Mouse (Mus musculus): Measurements from ENCODE around the gene Dach1. TPM values are rescaled to one million over a fixed set of nuclear protein-coding genes. Genes with fewer than 3 reads are reported as not detected.

Gene Dach1
- 7.1 and 7.7 TPM in 2 replicates for polyA plus RNA-seq (2016; fragmentation: Nextera tagmentation; extraction: Ambion mirVana)

GRCm38 (mm10) chr14:98169421-98170076 is at the start of gene Dach1:
Gene Dach1, minus strand, starts transcription at chr14:98169765.
- peak within 1 kb of the TSS; percentile 87 for H3K27ac ChIP-seq
- peak; percentile 74 for ATAC-seq (ENCODE audit: insufficient number of reproducible peaks, insufficient read depth, low FRiP score, low TSS enrichment)
- H3K4me2 ChIP-seq (replicated peaks) = peak within 1 kb of the TSS; percentile 85
- WGBS = 1% methylated on average over 29 of the region's 32 CpGs
- peaks cover 3% of the 10 kb centered on the region; the same call in 1 of the 2 replicates for H3K4me1 ChIP-seq
- peak within 1 kb of the TSS; percentile 77 for H3K9ac ChIP-seq
- no peaks in the 10 kb centered on the region for H3K9me3 ChIP-seq
- no peaks in the 10 kb centered on the region for H3K36me3 ChIP-seq
- H3K4me3 ChIP-seq = peak within 1 kb of the TSS; percentile 79
- H3K27me3 ChIP-seq = no peaks in the 10 kb centered on the region

- no peak for ATAC-seq (ENCODE audit: insufficient number of reproducible peaks, insufficient read depth, low FRiP score, low TSS enrichment)
- Histone ChIP-seq H3K36me3 (no peaks in the 10 kb centered on the region), H3K9ac (no peak overlapping the region), H3K4me3 (no peak overlapping the region), H3K4me1 (no peaks in the 10 kb centered on the region), H3K9me3 (no peaks in the 10 kb centered on the region), H3K27ac (no peak overlapping the region), H3K27me3 (no peaks in the 10 kb centered on the region), H3K4me2 (replicated peaks) (no peak overlapping the region)
- 77% methylated on average over 3 of the region's 3 CpGs for WGBS
Measured at GRCm38 (mm10) chr14:98200089-98200488, 30.5 kb upstream of the Dach1 start.

DNA sequence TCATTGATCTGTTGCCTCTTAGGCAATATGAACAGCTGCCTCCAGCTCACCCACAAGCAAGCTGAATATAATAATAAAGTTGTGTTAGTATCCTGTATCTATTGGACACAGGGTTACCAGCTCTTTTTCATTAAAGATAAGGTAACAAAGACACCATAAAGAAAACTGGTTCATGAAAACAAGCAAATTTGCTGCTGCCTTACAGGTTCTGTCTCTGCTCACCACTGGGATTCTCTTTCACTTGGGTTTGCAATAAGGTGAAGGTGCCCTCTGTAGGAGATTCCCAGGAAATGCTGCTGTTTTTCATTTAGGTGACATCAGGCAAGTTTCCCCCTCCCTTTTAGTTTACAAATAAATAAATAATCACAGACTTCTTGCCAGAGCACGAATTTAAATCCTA is 12.0 kb upstream of the Dach1 start:
- Histone ChIP-seq H3K9me3 (no peaks in the 10 kb centered on the region), H3K4me3 (no peak overlapping the region), H3K36me3 (no peaks in the 10 kb centered on the region), H3K27me3 (no peaks in the 10 kb centered on the region), H3K4me1 (no peaks in the 10 kb centered on the region), H3K4me2 (replicated peaks) (no peak overlapping the region), H3K27ac (no peak overlapping the region), H3K9ac (no peak overlapping the region)
- no peak for ATAC-seq (ENCODE audit: insufficient number of reproducible peaks, insufficient read depth, low FRiP score, low TSS enrichment)
- WGBS = 5% methylated on average over 1 of the region's 1 CpGs

GRCm38 (mm10) chr14:98173831-98174230 is 4.3 kb upstream of the Dach1 start:
- Histone ChIP-seq H3K36me3 (no peaks in the 10 kb centered on the region), H3K4me2 (replicated peaks) (no peak overlapping the region), H3K27me3 (no peaks in the 10 kb centered on the region), H3K27ac (no peak overlapping the region), H3K4me3 (no peak overlapping the region), H3K9ac (no peak overlapping the region), H3K9me3 (no peaks in the 10 kb centered on the region), H3K4me1 (peaks cover 3% of the 10 kb centered on the region; the same call in 1 of the 2 replicates)
- ATAC-seq (ENCODE audit: insufficient number of reproducible peaks, insufficient read depth, low FRiP score, low TSS enrichment) = no peak
- WGBS = 23% methylated on average over 2 of the region's 2 CpGs

- Histone ChIP-seq H3K27me3 (no peaks in the 10 kb centered on the region), H3K4me2 (replicated peaks) (peak overlapping the region; percentile 33), H3K4me1 (peaks cover 3% of the 10 kb centered on the region; the same call in 1 of the 2 replicates), H3K27ac (no peak overlapping the region), H3K9me3 (no peaks in the 10 kb centered on the region), H3K4me3 (no peak overlapping the region), H3K36me3 (no peaks in the 10 kb centered on the region), H3K9ac (no peak overlapping the region)
- 7% methylated on average over 5 of the region's 5 CpGs for WGBS
- ATAC-seq (ENCODE audit: insufficient number of reproducible peaks, insufficient read depth, low FRiP score, low TSS enrichment) = no peak
Measured at GRCm38 (mm10) chr14:98172394-98172905, 2.9 kb upstream of the Dach1 start.

DNA sequence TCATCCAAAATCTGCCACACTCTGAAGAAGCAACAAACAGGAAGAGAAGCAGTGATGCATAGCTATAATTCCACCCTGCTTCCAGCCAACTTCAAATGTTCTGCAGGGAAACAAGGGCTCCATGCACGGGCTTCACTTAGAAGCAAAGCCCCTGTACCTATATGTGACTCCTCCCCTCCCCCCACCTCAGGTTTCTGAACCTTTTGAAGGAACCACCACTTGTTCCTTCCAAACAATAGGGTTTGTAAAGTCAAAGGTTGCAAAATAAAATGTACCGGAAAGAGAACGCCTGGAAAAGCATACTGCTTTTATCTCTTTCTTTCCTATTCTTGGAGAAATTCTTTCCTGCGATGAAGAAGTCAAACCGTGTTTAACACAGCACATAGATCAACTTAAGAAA is 2.3 kb upstream of the Dach1 start:
- H3K9me3 ChIP-seq = no peaks in the 10 kb centered on the region

DNA sequence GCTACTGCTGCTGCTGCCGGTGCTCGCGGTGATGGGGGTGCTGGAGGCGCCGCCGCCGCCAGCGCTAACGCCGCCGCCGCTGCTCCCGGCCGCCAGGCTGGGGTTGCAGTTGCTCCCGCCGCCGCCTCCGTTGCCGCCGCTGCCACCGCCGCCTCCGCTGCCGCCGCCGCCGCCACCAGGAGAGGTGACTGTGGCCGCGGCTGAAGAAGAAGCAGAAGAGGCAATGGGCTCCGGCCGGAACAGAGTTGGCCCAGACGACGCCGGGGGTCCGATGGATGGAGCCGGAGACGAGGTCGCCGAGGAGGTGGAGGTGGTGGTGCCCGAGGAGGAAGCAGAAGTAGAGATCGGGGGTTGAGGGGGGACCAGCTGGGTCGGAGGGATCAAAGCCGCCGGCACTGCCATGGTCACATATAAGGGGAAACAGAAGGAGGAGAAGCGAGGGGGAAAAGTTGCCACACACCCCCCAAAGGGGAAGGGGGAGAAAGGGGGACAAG is 610 bp downstream of the Dach1 start:
- Histone ChIP-seq H3K4me1 (peaks cover 3% of the 10 kb centered on the region; the same call in 1 of the 2 replicates), H3K9me3 (no peaks in the 10 kb centered on the region), H3K36me3 (no peaks in the 10 kb centered on the region), H3K9ac (peak overlapping the region; percentile 77), H3K27me3 (no peaks in the 10 kb centered on the region), H3K4me3 (peak overlapping the region; percentile 79), H3K27ac (peak overlapping the region; percentile 87), H3K4me2 (replicated peaks) (peak overlapping the region; percentile 85)
- under 1% methylated on average over 45 of the region's 45 CpGs for WGBS
- ATAC-seq (ENCODE audit: insufficient number of reproducible peaks, insufficient read depth, low FRiP score, low TSS enrichment) = 0 out of 2 replicates have a peak, but pooled peaks have one; percentile 1

More for the DNA sequence above, 2.3 kb upstream of the Dach1 start:
- no peak overlapping the region for H3K9ac ChIP-seq
- WGBS = 6% methylated on average over 5 of the region's 5 CpGs
- no peaks in the 10 kb centered on the region for H3K27me3 ChIP-seq
- H3K4me2 ChIP-seq (replicated peaks) = peak overlapping the region; percentile 33; the same call in 1 of the 2 replicates
- ATAC-seq (ENCODE audit: insufficient number of reproducible peaks, insufficient read depth, low FRiP score, low TSS enrichment) = no peak
- H3K36me3 ChIP-seq = no peaks in the 10 kb centered on the region
- H3K4me3 ChIP-seq = no peak overlapping the region
- no peak overlapping the region for H3K27ac ChIP-seq
- peaks cover 3% of the 10 kb centered on the region; the same call in 1 of the 2 replicates for H3K4me1 ChIP-seq

GRCm38 (mm10) chr14:98168039-98168907 is 1.3 kb downstream of the Dach1 start:
- no peaks in the 10 kb centered on the region for H3K27me3 ChIP-seq
- no peaks in the 10 kb centered on the region for H3K36me3 ChIP-seq
- H3K4me2 ChIP-seq (replicated peaks) = peak overlapping the region; percentile 85
- ATAC-seq (ENCODE audit: insufficient number of reproducible peaks, insufficient read depth, low FRiP score, low TSS enrichment) = peak; percentile 29
- H3K4me1 ChIP-seq = peaks cover 3% of the 10 kb centered on the region; the same call in 1 of the 2 replicates
- peak overlapping the region; percentile 77 for H3K9ac ChIP-seq
- WGBS = under 1% methylated on average over 47 of the region's 48 CpGs
- peak overlapping the region; percentile 87 for H3K27ac ChIP-seq
- no peaks in the 10 kb centered on the region for H3K9me3 ChIP-seq
- peak overlapping the region; percentile 79 for H3K4me3 ChIP-seq

DNA sequence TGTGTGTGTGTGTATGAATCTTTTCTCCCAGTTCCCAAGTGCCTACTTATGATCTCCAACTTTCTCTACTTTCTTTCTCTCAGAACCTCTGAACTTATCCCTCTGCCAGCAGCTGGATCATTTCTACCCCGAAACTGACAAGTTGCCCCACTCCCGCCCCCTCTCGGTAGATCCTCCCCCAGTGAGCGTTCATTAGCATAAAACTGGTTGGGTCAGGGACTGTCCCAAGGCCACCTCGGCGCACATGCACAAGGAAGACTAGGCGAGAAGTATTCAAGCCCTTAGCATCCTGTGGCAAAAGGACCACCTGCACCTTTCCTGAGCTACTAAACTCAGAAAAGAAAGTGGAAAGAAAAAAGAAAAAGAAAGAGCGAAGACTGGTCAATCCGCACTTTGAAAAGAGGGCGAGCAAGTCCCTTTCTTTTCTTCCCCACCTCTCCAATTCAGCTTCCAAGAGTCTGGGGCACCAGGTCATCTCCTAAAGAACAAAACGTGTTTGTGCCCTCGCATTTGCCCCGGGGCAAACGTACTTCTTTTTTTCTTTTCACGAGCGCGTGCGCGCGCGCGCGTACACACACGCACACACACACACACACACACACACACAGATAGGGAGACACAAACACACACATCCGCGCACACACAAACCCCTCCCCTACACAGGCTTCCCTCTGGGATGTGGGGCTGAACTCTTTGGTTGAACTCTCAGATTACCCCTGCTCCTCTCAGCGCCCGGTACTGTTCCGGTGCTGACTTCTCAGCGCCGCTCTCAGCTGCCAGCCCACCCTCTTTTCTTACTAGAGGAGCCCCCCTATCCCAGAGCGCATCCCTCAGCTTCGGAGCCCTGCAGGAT is 2.2 kb downstream of the Dach1 start:
- peaks cover 3% of the 10 kb centered on the region; the same call in 1 of the 2 replicates for H3K4me1 ChIP-seq

GRCm38 (mm10) chr14:98166318-98166976 is 3.1 kb downstream of the Dach1 start:
- WGBS = 72% methylated on average over 10 of the region's 10 CpGs
- ATAC-seq (ENCODE audit: insufficient number of reproducible peaks, insufficient read depth, low FRiP score, low TSS enrichment) = no peak
- H3K36me3 ChIP-seq = no peaks in the 10 kb centered on the region
- peak overlapping the region; percentile 79 for H3K4me3 ChIP-seq
- H3K4me2 ChIP-seq (replicated peaks) = peak overlapping the region; percentile 85
- H3K27me3 ChIP-seq = no peaks in the 10 kb centered on the region
- no peaks in the 10 kb centered on the region for H3K9me3 ChIP-seq
- H3K27ac ChIP-seq = 0 out of 2 replicates have a peak overlapping the region, but pooled peaks have one; percentile 11
- no peaks in the 10 kb centered on the region for H3K4me1 ChIP-seq
- H3K9ac ChIP-seq = 0 out of 2 replicates have a peak overlapping the region, but pooled peaks have one; percentile 77

More for the DNA sequence above, 2.2 kb downstream of the Dach1 start:
- peak; percentile 74 for ATAC-seq (ENCODE audit: insufficient number of reproducible peaks, insufficient read depth, low FRiP score, low TSS enrichment)
- WGBS = under 1% methylated on average over 33 of the region's 33 CpGs
- peak overlapping the region; percentile 77 for H3K9ac ChIP-seq
- peak overlapping the region; percentile 85 for H3K4me2 ChIP-seq (replicated peaks)
- peak overlapping the region; percentile 79 for H3K4me3 ChIP-seq
- H3K9me3 ChIP-seq = no peaks in the 10 kb centered on the region
- H3K27ac ChIP-seq = peak overlapping the region; percentile 87
- H3K36me3 ChIP-seq = no peaks in the 10 kb centered on the region
- no peaks in the 10 kb centered on the region for H3K27me3 ChIP-seq
